Mouse (Mus musculus): ENCODE results near the gene Ifne.

- no peak for TF ChIP-seq CTCF (IDR thresholded peaks at IDR 0.05; ENCODE audit: low read depth)
- TF ChIP-seq EP300 (IDR thresholded peaks at IDR 0.05; ENCODE audit: low read depth) = no peak
These were observed 4.4 kb downstream of the Ifne start for GRCm38 (mm10) chr4:88875435-88876095.
